Mouse (Mus musculus): ENCODE data around the gene Dock8. TPM values are rescaled to one million over a fixed set of nuclear protein-coding genes. Genes with fewer than 3 reads are reported as not detected.

Gene Dock8
- total RNA-seq (2021), result 1 to 10 TPM; 2.5 to 2.6 TPM
- long read RNA-seq, experiment 1, partial matches to known transcripts, result 1 of 3 reads
- long read RNA-seq, experiment 1, other reads (novel, unspliced or antisense), result 2 of 3 reads
- long read RNA-seq, experiment 2, result 0 reads

DNA sequence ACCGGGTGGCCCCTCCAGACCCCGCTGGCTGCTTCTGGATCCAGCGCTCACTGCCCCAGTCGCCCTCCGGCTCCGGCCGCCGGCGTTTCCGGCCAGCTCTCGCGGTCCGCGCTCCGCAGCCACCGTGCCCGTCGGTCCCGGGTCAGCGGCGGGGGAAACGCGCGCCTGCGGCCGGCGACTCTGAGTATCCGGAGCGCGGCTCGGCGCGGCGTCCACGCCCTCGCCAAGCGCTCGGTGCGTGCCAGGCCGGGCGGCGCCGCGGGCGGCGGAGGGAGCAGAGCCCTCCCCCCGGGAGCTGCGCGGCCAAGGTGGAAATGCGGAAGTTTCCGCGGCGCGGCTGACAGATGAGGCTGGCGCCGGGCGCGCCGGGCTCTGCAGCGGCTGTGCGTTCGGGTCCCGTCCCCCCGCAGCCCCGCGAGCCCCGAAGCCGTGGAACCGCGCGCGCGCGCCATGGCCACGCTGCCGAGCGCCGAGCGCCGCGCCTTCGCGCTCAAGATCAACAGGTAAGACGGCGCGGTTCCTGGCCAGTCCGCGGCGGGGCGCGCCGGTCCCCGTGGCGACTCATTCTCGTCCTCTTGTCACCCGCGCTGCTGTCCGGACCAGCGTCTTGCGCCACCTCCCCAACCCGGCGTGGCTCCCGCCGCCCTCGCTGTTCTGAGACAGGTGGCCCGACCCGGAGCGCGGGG lies at the start of gene Dock8:
Gene Dock8, plus strand, starts transcription at position 334 of the 686 bp plus-strand sequence.
- peak; percentile 71 for DNase-seq

DNA sequence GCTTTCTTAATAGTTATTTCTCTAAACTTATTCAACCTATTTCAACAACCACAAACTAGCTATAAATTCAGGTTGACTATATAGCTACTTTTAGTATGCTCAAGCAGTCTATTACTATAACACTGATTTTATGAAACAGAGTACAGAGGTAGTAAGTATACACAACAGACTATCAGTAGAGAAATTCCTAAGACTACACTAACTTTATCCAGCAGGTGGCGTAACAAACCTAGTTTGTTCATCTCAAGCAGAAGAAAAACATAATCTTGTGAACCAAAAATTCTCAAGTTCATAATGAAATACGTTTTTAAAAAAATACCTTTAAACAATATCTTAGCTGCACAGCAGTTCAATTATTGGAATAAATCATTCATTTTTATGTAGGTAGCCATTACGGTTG lies 40.8 kb upstream of the Dock8 start:
- DNase-seq, result no peak

- peak; percentile 96 for DNase-seq
These were observed 38.0 kb upstream of the Dock8 start, which contains the start of gene Cbwd1 for GRCm38 (mm10) chr19:24961172-24961962. TSS of gene Cbwd1 (minus strand) at chr19:24961610.

DNA sequence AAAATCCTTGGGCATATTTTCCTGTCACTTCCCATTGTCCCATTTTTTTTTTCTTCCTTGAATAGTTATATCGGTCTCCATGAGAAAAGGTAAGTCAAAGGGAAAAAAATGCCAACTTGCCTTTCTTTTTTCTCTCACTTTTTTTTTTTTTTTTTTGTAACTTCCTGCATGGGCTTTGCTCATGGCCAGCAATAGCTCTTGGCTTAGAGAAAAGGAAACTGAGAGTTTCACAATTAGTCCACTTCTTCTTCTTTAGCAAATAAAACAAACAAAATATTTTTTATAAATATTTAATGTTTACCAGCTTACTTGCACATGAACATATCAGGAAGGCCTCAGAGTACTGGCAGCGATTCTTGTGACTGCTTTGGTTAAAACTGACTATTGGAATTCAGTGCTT lies 33.1 kb upstream of the Dock8 start:
- no peak for DNase-seq

- no peak for DNase-seq
These were observed 32.4 kb upstream of the Dock8 start for GRCm38 (mm10) chr19:24966941-24967340.

- no peak for DNase-seq
These were observed 28.0 kb upstream of the Dock8 start for GRCm38 (mm10) chr19:24971307-24971706.

DNA sequence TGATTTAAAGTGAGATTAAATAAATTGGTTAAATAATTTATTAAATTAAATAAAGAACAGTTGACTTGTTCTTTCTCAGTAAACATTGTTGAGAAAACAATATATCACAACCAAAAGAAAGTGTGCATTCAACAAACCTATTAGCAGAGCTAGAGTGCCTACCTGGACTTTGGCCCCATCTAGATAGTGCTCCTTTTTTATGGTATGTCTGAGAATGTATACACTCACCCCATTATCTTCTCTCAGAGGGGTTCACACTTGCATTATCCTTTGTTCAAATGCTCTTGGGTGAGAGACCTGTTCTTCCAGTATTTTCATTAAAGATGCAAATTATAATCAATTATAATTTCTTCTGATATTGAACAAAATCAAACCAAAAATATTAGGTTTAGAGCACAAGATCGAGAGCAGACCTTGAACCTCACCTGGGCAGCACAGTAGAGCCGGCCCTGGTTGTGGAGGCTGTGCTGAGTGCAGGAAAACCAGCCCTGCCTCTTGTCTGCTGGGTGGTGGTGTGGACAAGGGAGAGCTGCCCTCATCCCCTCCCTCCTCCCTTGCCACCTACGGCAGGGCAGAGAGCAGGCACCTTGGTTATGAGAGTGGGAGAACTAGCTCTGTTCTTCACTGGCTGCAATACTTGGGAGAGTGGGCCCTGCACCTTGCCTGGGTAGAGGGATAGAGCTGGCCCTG lies 26.5 kb upstream of the Dock8 start:
- no peak for DNase-seq

GRCm38 (mm10) chr19:24977991-24978390 lies 21.3 kb upstream of the Dock8 start:
- DNase-seq, result no peak

GRCm38 (mm10) chr19:24978852-24979842 lies 20.2 kb upstream of the Dock8 start:
- DNase-seq, result no peak

GRCm38 (mm10) chr19:24981294-24981693 lies 18.0 kb upstream of the Dock8 start:
- no peak for DNase-seq

GRCm38 (mm10) chr19:24983050-24983449 lies 16.3 kb upstream of the Dock8 start:
- no peak for DNase-seq

GRCm38 (mm10) chr19:24983857-24984498 lies 15.4 kb upstream of the Dock8 start:
- DNase-seq, result no peak

- no peak for DNase-seq
These were observed 14.3 kb upstream of the Dock8 start for GRCm38 (mm10) chr19:24985045-24985444.

DNA sequence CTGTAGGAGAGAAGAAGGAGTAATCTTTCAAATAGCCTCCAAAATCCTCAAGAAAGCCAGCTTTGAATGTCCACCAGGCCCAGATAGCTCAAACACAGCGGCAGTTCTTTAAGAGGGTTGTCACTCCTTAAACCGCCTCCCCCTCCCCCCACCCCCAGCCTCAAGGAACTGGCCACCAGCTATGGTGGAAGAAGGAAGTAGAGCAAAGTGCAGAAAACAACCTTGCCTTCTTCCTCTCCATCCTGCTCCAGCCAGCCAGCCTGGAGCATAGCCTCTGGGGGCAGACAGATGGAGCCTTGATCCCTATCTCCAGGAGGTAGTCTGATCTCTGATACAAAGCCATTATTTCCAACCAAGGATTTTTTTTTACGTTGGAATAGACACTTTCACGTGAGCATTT lies 12.0 kb upstream of the Dock8 start:
- no peak for DNase-seq

DNA sequence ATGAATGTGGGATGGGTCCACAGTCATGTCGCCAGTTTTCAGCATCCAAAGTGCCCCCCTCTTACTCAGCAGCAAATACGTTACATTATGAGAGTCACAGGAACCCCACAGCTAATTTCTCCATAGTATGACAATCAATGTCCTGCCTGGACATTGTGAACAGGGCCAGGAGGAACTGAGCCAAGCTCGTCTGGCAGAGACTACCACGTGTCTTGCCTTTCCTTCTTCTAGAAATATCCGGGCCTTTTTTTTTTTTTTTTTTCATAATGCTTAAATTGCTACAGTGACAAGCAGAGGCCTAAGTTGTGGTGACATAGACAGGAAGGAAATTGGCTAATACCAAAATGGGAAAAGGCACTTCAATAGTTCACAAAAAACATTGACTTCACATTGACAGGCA lies 10.5 kb upstream of the Dock8 start:
- no peak for DNase-seq

DNA sequence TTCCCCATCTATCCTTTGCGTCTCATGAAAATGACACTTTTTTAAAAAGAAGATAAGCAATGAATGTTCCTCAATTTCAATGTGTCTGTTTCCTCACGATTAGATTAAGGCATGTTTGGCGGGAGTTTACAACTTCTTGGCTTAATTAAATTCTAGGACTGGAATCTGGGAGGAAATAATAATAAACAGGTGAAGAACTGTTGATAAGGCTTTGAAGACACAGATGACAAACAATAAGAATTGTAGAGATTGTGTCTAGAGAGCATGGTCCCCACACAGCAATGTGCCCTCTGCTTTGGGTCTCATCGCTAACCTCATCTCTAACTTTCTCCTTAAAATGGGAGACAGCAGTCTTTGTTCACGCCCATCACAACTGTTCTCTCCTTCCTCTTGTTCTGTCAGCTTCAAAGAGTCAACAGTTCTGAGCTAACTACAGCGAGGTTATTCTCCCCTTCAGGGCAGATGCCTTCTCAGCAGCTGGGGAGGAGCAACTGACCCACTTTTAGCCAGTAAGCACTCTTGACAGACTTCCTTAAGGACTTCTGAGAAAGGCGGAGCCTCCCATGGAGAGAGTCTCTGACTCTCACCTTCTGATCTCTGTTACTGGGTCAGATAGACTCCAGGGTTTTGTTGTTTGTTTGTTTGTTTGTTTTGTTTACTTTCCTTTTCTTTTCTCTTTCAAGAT lies 9.1 kb upstream of the Dock8 start:
- no peak for DNase-seq

- DNase-seq, result no peak
These were observed 5.8 kb upstream of the Dock8 start for GRCm38 (mm10) chr19:24993526-24993925.

GRCm38 (mm10) chr19:24994900-24995299 lies 4.4 kb upstream of the Dock8 start:
- no peak for DNase-seq

DNA sequence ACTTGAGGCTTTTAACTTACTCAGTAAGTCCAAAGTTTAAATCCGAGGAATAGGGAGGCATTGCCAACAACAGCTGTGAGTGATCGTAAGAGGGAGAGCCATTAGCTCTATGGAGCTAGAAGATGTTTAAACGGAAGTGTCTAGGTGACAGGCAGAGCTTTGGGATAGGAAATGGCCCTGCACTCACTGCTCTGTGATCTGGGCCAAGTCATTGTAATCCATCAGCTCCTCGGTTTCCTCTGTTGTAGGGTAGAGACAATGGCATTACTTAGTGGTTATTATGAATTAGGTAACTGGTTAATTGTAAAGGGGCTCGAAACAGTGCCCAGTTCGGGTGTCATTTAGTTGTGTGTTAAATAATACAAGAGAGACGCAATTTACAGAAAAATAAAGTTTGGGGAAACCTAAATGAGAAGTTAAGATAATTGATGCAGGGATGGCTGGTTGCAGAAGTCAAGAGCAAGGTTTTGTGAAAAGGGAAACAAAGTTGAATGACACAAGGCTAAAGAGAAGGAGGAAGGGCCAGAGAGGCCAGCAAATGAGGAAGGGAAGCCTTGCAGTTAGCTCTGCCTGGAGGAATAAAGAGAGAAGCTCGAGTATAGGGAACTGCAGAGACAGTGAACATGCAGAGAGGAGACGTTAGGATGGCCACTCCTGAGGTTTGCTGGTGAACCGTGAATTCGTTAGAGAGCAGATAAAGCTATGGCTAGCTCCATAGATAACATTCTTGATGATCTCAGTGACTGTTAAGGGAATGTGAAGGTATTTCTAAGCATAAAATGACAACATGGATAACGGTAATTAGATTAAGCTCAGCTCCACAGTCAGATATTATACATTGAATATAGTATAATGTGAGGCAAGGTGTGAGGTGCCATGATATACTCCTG lies 2.3 kb upstream of the Dock8 start:
- no peak for DNase-seq
